Mouse (Mus musculus) lung, embryonic 14.5 days (tissue): ENCODE data around the gene Teddm1b. TPM values are rescaled to one million over a fixed set of nuclear protein-coding genes. Genes with fewer than 3 reads are reported as not detected.

Source experiments
- ATAC-seq: fragments of 200-750 bp; cut with Nextera tagmentation; 2 replicates; pipeline ENCODE4 v1.8.0; 2017; ENCODE audit warnings: mild to moderate bottlenecking, moderate TSS enrichment, moderate library complexity; ENCODE audit not compliant: insufficient read depth
- DNase-seq: peaks from one replicate; pipeline ENCODE4 v3.0.0-alpha.2; 2015
- H3K27ac ChIP-seq: fragments of 300-500 bp; sonication (generic); 2 replicates; pipeline ENCODE4 v1.5.1; 2014; ENCODE audit warnings: low read depth, mild to moderate bottlenecking, moderate library complexity
- H3K27me3 ChIP-seq: fragments of 300-500 bp; sonication (generic); 2 replicates; pipeline ENCODE4 v1.6.1; 2014; ENCODE audit warnings: low read length, control low read depth; ENCODE audit not compliant: insufficient read depth
- H3K36me3 ChIP-seq: fragments of 300-500 bp; sonication (generic); 2 replicates; pipeline ENCODE4 v1.6.1; 2014; ENCODE audit warnings: control low read depth; ENCODE audit not compliant: insufficient read depth
- H3K4me1 ChIP-seq: fragments of 300-500 bp; sonication (generic); 2 replicates; pipeline ENCODE4 v1.6.1; 2014; ENCODE audit warnings: antibody characterized with exemption, control low read depth; ENCODE audit not compliant: insufficient read depth
- H3K4me2 ChIP-seq: fragments of 300-500 bp; sonication (generic); 2 replicates; pipeline ENCODE4 v1.6.1; 2014; ENCODE audit warnings: mild to moderate bottlenecking
- H3K4me3 ChIP-seq: fragments of 300-500 bp; sonication (generic); 2 replicates; pipeline ENCODE4 v1.5.1; 2014; ENCODE audit warnings: low read depth, low read length
- H3K9ac ChIP-seq: fragments of 300-500 bp; sonication (generic); 2 replicates; pipeline ENCODE4 v1.6.1; 2014
- H3K9me3 ChIP-seq: fragments of 300-500 bp; sonication (generic); 2 replicates; pipeline ENCODE4 v1.6.1; 2016; ENCODE audit warnings: low read depth, low read length, control low read depth
- CTCF ChIP-seq: IDR thresholded peaks from 2 replicates; pipeline ENCODE4 v1.5.1; 2016; ENCODE audit warnings: antibody characterized with exemption, low read depth
- WGBS: fragments of 180-500 bp; shearing (Covaris S2); extraction: QIAGEN DNeasy Blood & Tissue Kit; methylation state at CpG from one replicate; pipeline ENCODE4 v1.1.7; 2014; 5-methylcytosine and 5-hydroxymethylcytosine counted together
- polyA plus RNA-seq: library from polyadenylated mRNA; unstranded; fragments of >200 nt; fragmentation: Nextera tagmentation; extraction: Ambion mirVana; gene quantifications from 2 replicates; pipeline ENCODE4 v1.2.1, GENCODE M21; 2014

The Teddm1b gene
- polyA plus RNA-seq, 1 experiment from 2014 or later, result 0.34 TPM

GRCm38 (mm10) chr1:153894979-153895378 is 20.8 kb downstream of the Teddm1b start:
- H3K4me1 ChIP-seq, result 0 out of 2 replicates have a peak, but pooled peaks cover 2% of the 10 kb centered on the region
- peak; percentile 85 for TF ChIP-seq CTCF
- no peak overlapping the region for H3K4me2 ChIP-seq
- H3K27me3 ChIP-seq, result no peaks in the 10 kb centered on the region
- no peak overlapping the region for H3K27ac ChIP-seq
- WGBS, result 37% methylated on average over 5 of the region's 5 CpGs
- no peak overlapping the region for H3K9ac ChIP-seq
- peak; percentile 93 for DNase-seq
- no peaks in the 10 kb centered on the region for H3K9me3 ChIP-seq
- H3K4me3 ChIP-seq, result no peak overlapping the region
- no peak for ATAC-seq
- H3K36me3 ChIP-seq, result no peaks in the 10 kb centered on the region

GRCm38 (mm10) chr1:153897196-153897595 is 23.1 kb downstream of the Teddm1b start:
- TF ChIP-seq CTCF, result no peak
- DNase-seq (no peak), ATAC-seq (no peak)
- H3K4me2 ChIP-seq, result no peak overlapping the region
- no peak overlapping the region for H3K9ac ChIP-seq
- no peaks in the 10 kb centered on the region for H3K36me3 ChIP-seq
- H3K4me3 ChIP-seq, result no peak overlapping the region
- no peak overlapping the region for H3K27ac ChIP-seq
- H3K9me3 ChIP-seq, result no peaks in the 10 kb centered on the region
- 69% methylated on average over 8 of the region's 8 CpGs for whole genome bisulfite sequencing
- 0 out of 2 replicates have a peak, but pooled peaks cover 6% of the 10 kb centered on the region for H3K4me1 ChIP-seq
- no peaks in the 10 kb centered on the region for H3K27me3 ChIP-seq

DNA sequence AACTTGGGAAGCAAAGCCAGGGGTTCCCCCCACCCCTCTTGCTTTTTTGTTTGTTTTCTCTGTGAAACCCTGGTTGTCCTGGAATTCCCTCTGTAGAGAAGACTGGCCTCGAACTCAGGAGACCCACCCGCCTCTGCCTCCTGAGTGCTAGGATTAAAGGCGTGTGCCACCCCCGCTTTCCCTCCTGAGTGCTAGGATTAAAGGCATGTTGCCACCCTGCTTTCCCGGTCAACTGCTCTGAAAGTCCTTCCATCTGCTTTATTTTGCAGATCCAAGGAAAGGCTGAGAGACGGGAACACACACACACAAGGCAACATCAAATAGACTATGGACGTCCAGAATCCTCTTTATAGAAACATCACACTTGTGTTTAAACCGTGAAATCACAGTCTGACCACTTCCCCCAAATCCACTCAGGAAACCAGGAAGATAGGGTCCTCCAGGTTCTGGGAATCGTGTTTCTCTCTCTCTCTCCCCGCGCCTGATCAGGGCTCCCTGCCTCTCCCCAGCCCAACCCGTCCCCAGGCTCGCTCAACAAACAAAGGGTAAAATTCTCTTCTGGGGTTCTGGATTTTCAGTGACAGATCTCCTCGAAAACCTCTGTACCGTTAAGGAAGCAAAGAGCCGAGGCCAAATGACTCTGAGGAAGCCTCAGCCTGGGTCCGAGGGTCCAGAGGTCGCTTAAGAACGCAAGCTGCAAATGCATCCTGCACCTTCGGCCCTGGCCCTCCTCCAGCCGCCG is 25.0 kb downstream of the Teddm1b start:
- Histone ChIP-seq H3K36me3 (peaks cover 15% of the 10 kb centered on the region), H3K4me1 (0 out of 2 replicates have a peak, but pooled peaks cover 6% of the 10 kb centered on the region), H3K27ac (peak overlapping the region; percentile 96), H3K9ac (peak overlapping the region; percentile 67), H3K27me3 (no peaks in the 10 kb centered on the region), H3K9me3 (no peaks in the 10 kb centered on the region), H3K4me3 (peak overlapping the region; percentile 82), H3K4me2 (peak overlapping the region; percentile 88)
- TF ChIP-seq CTCF, result no peak
- ATAC-seq (peak; percentile 30), DNase-seq (no peak)
- 20% methylated on average over 22 of the region's 22 CpGs for WGBS

- H3K27ac ChIP-seq, result peak within 1 kb of the TSS; percentile 96
- no peaks in the 10 kb centered on the region for H3K9me3 ChIP-seq
- 0 out of 2 replicates have a peak, but pooled peaks cover 4% of the 10 kb centered on the region for H3K4me1 ChIP-seq
- WGBS, result under 1% methylated on average over 50 of the region's 51 CpGs
- DNase-seq (peak; percentile 98), ATAC-seq (peak; percentile 97)
- peak within 1 kb of the TSS; percentile 82 for H3K4me3 ChIP-seq
- no peaks in the 10 kb centered on the region for H3K27me3 ChIP-seq
- TF ChIP-seq CTCF, result no peak
- peak within 1 kb of the TSS; percentile 88 for H3K4me2 ChIP-seq
- peak within 1 kb of the TSS; percentile 83 for H3K9ac ChIP-seq
- H3K36me3 ChIP-seq, result peaks cover 22% of the 10 kb centered on the region
These were observed 25.7 kb downstream of the Teddm1b start, which contains the start of the genes Glul and Teddm2 for GRCm38 (mm10) chr1:153899731-153900380. Gene Glul, plus strand, starts transcription at chr1:153899944. Gene Teddm2, minus strand, starts transcription at chr1:153900228.

DNA sequence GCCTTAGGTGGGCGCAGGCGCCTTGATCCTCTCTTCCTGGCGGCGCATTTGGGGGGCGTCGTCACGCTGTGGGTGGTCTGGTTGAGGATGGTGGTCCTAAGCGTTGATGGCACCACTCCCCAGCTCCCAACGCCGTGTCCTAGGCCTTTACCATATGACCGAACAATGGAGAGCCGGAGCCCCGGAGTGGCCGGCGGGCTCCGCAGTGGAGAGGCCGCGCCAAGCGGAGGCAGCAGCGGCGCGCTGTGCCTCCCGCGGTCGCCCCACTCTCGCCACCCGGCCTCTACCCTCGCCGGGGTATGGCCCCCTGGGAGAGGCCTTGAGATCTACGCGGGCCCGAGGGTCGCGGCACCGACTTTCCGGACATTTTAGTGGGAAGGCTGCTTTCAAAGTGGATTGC is 26.2 kb downstream of the Teddm1b start:
- H3K9me3 ChIP-seq, result no peaks in the 10 kb centered on the region
- no peak for TF ChIP-seq CTCF
- peak overlapping the region; percentile 83 for H3K9ac ChIP-seq
- H3K36me3 ChIP-seq, result peaks cover 27% of the 10 kb centered on the region
- H3K4me3 ChIP-seq, result peak overlapping the region; percentile 82
- WGBS, result under 1% methylated on average over 33 of the region's 36 CpGs
- ATAC-seq (peak; percentile 58), DNase-seq (no peak)
- H3K4me1 ChIP-seq, result 0 out of 2 replicates have a peak, but pooled peaks cover 4% of the 10 kb centered on the region
- H3K27me3 ChIP-seq, result no peaks in the 10 kb centered on the region
- peak overlapping the region; percentile 88 for H3K4me2 ChIP-seq
- peak overlapping the region; percentile 96 for H3K27ac ChIP-seq

- Histone ChIP-seq H3K9ac (peak overlapping the region; percentile 83), H3K27me3 (no peaks in the 10 kb centered on the region), H3K9me3 (no peaks in the 10 kb centered on the region), H3K4me3 (peak overlapping the region; percentile 82), H3K4me1 (0 out of 2 replicates have a peak, but pooled peaks cover 4% of the 10 kb centered on the region), H3K27ac (peak overlapping the region; percentile 96), H3K4me2 (peak overlapping the region; percentile 88), H3K36me3 (peaks cover 34% of the 10 kb centered on the region)
- DNase-seq, result peak; percentile 61
- no peak for ATAC-seq
- no peak for TF ChIP-seq CTCF
- WGBS, result 2% methylated on average over 25 of the region's 25 CpGs
These were observed 26.9 kb downstream of the Teddm1b start for GRCm38 (mm10) chr1:153900860-153901730.
